Mouse (Mus musculus) urinary bladder, postnatal 10 days (tissue): Measurements from ENCODE around the gene Pak3.

Experiments used
- DNase-seq: peaks from one replicate; pipeline ENCODE4 v3.0.0; 2022; ENCODE audit warnings: low spot score

The Pak3 gene

DNA sequence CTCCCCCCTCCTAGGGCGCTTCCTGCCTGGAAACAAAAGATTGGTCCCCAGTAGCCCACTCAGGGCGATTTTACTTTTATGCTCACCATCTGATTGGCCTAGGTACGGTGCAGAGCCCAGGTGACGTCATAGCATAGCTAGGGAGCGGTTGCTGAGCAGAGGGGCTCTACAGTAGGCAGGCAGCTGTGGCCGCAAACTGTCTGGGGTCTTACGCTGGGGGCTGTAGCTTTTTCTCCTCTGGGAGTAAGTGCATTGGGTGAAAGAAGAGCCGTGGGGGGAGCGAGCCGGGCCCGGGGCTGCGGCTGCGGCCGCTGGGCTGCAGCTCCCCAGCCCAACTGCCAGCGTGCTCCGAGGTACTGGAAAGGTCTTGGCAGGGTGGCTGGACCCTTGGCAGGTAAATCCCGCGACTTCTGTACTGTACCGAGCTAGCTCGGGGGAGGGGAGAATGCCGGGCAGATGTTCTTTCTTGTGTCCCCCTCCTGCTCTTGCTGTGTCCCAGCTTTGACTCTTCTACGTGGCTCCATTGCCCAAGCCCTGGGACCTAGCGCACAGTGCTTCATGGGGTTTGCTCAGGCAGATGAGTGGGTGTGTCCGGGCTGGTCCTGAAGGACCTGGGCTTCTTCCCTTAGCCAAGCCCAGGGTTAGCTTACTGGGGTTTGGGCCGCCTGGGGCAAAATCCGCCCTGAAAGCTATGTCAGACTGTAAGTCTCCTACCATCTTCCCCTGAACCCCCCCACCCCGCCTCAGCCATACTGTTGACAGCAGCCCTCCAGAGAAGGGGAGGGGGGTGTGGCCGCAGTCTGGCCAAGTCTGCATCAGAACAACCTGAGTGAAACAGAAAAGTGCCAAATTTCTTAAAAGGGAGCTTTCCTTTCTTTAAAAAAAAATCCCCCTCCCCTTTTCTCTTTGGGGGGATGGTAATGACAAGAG is 146.1 kb downstream of the Pak3 start:
- DNase-seq, result no peak

DNA sequence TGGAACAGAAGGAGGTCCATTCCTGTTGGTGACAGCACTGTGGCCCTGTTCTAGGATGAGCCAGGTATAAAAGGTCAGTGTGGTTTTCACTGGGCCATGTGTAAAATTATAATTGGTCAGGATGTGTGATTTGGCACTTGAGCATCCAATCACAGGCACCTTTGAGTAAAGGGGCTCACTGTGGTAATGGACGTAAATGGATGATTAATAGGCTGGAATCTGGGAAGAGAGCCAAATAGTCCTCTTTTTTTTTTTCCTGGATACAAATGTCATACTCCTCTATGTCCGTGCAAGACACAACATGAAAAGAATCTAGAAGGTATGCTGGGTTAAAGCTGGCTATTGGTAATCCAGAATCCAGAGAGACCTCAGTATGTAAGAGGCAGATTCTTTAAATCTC is 147.4 kb downstream of the Pak3 start:
- no peak for DNase-seq

- no peak for DNase-seq
These were observed 148.6 kb downstream of the Pak3 start for GRCm38 (mm10) chrX:143666991-143667390.

GRCm38 (mm10) chrX:143668242-143668641 is 149.9 kb downstream of the Pak3 start:
- DNase-seq, result no peak

GRCm38 (mm10) chrX:143678566-143678965 is 160.2 kb downstream of the Pak3 start:
- no peak for DNase-seq

DNA sequence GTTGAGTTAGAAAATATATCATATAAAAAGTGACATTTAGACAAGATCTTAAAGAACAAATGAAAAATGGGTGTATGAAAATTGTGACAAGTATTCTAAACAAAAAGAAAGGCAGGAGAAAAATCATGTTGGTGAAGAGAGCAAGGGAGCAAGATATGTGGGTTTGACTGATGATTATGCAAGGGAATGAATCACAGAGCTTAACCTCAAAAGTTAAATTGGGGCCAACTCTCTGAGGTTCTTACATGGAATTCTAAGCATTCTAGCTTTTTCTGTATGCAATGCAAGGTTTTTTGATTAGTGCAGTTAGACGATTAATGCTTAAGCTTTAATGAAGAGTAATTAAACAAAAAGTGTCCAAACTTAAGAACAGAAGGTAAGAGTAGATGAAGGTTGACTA is 203.9 kb downstream of the Pak3 start:
- no peak for DNase-seq

- DNase-seq, result no peak
These were observed 207.0 kb downstream of the Pak3 start for GRCm38 (mm10) chrX:143725411-143725810.

GRCm38 (mm10) chrX:143736035-143736434 is 217.6 kb downstream of the Pak3 start:
- DNase-seq, result no peak

GRCm38 (mm10) chrX:143739171-143739570 is 220.8 kb downstream of the Pak3 start:
- DNase-seq, result no peak

- no peak for DNase-seq
These were observed 244.2 kb downstream of the Pak3 start for GRCm38 (mm10) chrX:143762556-143762955.

DNA sequence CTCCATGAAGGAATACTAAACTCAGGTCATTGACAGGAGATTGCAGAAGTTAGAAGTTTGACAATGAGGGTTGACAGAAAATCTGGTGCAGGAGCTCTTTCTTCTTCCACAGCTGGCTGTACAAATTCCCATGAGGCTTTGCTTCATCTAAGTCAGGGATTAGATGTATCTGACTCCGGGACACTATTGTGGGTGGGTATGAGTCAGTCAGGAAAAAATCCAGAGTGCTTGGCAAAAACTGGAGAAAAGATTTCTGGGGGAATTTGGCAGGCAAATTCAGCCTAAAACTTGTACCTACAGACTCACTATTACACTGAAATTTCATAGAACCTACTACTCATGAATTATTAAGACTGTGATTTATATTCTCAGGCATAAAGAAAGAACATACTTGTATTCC is 297.6 kb downstream of the Pak3 start:
- DNase-seq, result no peak

DNA sequence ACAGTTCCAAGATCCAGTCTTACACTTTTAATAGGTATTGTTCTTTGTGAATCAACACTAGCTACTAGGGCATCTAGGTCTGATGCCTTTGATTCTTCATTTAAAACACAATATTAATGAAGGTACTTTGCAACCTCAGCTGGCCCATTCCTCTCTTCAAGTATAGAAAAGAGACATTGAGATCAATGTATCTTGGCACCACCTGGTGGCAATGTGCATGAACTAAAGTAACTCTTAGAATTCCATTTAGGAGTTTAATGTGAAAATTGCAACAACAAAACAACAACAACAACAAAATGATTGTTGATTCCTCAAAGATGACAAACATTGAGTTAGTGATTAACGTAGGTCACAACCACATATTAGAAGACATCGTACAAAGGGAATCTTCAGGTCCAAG is 300.6 kb downstream of the Pak3 start:
- DNase-seq, result no peak

GRCm38 (mm10) chrX:143826521-143826920 is 308.1 kb downstream of the Pak3 start:
- DNase-seq, result no peak

DNA sequence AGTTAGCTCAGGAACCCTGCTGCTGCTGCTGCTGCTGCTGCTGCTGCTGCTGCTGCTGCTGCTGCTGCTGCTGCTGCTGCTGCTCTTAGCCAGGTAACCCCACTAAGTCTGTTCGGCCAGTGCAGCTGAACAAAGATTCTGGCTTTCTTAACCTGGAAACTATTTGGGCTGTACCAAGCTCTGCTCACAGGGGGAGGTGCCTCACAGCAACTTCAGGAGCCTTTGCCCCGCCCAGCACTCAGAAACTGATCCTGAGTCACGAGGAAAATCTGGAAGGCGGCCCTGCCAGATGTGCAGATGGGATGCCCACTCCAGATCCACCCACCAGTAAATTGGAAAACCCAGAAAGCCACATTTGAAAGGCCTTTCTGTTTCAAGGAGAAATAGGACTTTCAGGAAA is 308.8 kb downstream of the Pak3 start, which contains the start of gene Capn6:
TSS of gene Capn6 (minus strand) at position 203 of the 400 bp plus-strand sequence.
- no peak for DNase-seq

- DNase-seq, result no peak
These were observed 328.2 kb downstream of the Pak3 start for GRCm38 (mm10) chrX:143846637-143847036.
